In the genomic region with DNA sequence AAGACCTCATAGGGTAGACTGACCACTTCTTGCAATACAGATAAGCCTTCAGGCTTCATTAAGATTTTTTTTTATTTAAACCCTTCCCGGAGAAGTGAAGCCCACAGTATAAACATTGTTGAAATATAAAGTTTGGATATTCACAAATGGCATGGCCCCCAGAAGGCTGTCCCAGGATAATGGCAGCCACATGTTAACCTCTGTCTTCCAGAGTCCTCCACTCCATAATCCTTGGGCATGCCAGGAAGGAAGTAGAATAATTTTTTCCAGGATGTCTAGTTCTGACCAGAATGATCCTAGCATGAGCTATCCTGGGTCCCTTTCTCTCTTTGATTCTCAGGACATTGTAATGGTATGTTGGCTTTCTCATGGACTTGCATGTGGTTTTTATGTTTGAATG, we compare ENCODE assay signal across 9 mouse cellular contexts. TPM values are rescaled to one million over a fixed set of nuclear protein-coding genes. Genes with fewer than 3 reads are reported as not detected.
DNase-seq lines count a peak whose midpoint lies in the region; ATAC-seq and TF ChIP-seq lines count a peak whose summit lies in the region.
"Had no signal": no experiment of that assay in that cellular context is flagged by ENCODE, and none has a peak within 500 bp of the region (broad histone marks: within the 10 kb centered on the region; RNA-seq: fewer than 3 reads in every experiment).

No protein-coding gene starts in this region.

- WGBS in kidney, embryonic 16.5 days, result 42% methylated on average over 1 of the region's 1 CpGs
- WGBS in hindbrain, postnatal 0 days, result 71% methylated on average over 1 of the region's 1 CpGs

- no peak for ATAC-seq in kidney, embryonic 16.5 days (ENCODE audit: low FRiP score, low TSS enrichment)
- ATAC-seq in hindbrain, postnatal 0 days, result no peak

- H3K36me3 ChIP-seq in kidney, embryonic 16.5 days (ENCODE audit: insufficient read depth, low read length), result peaks cover 14% of the 10 kb centered on the region
- no peaks in the 10 kb centered on the region for H3K36me3 ChIP-seq in hindbrain, postnatal 0 days (ENCODE audit: insufficient read depth, low read length)
- H3K36me3 ChIP-seq: midbrain, embryonic 12.5 days had no signal

- H3K9ac ChIP-seq in kidney, embryonic 16.5 days (replicated peaks; ENCODE audit: low read length), result 0 out of 2 replicates have a peak overlapping the region, but pooled peaks have one; percentile 19
- H3K9ac ChIP-seq in hindbrain, postnatal 0 days (replicated peaks; ENCODE audit: low read length), result no peak overlapping the region
- H3K9ac ChIP-seq: midbrain, embryonic 12.5 days had no signal

- no peak for TF ChIP-seq CTCF in hindbrain, postnatal 0 days (IDR thresholded peaks at IDR 0.05; ENCODE audit: low read depth)

- peak overlapping the region; percentile 12 for H3K4me3 ChIP-seq in kidney, embryonic 16.5 days (ENCODE audit: low read length)
- no peak overlapping the region for H3K4me3 ChIP-seq in brown adipose tissue, adult 24 weeks (ENCODE audit: insufficient read depth, low read depth, low read length)
- H3K4me3 ChIP-seq in hindbrain, postnatal 0 days (ENCODE audit: low read length), result no peak overlapping the region
- H3K4me3 ChIP-seq: midbrain, embryonic 12.5 days had no signal

- no peak for DNase-seq in kidney, adult 9 months
- DNase-seq in Muller cell, postnatal 12 days (ENCODE audit: inconsistent ontology term), result peak; percentile 22
- no peak for DNase-seq in hindbrain, postnatal 0 days (ENCODE audit: low spot score)
- no peak for DNase-seq in urinary bladder, postnatal 14 days (ENCODE audit: low spot score)
- DNase-seq in B cell, adult 2 months, result no peak
- DNase-seq in adrenal gland, postnatal 25 days, result no peak

- H3K4me2 ChIP-seq in kidney, embryonic 16.5 days (replicated peaks; ENCODE audit: low read depth, low read length), result peak overlapping the region; percentile 41
- peak overlapping the region; percentile 94; the same call in 1 of the 2 replicates for H3K4me2 ChIP-seq in hindbrain, postnatal 0 days (ENCODE audit: low read depth, low read length)

- H3K9me3 ChIP-seq in kidney, embryonic 16.5 days (ENCODE audit: low read length), result no peaks in the 10 kb centered on the region
- H3K9me3 ChIP-seq in hindbrain, postnatal 0 days (ENCODE audit: low read length), result no peaks in the 10 kb centered on the region
- H3K9me3 ChIP-seq: midbrain, embryonic 12.5 days had no signal

- H3K4me1 ChIP-seq in kidney, embryonic 16.5 days (ENCODE audit: insufficient read depth, low read length), result peaks cover 55% of the 10 kb centered on the region
- peaks cover 20% of the 10 kb centered on the region for H3K4me1 ChIP-seq in brown adipose tissue, adult 24 weeks (ENCODE audit: control insufficient read depth, insufficient read depth, insufficient read length, low read length)
- H3K4me1 ChIP-seq in hindbrain, postnatal 0 days (ENCODE audit: insufficient read depth, low read length), result peaks cover 11% of the 10 kb centered on the region

- H3K27ac ChIP-seq in kidney, embryonic 16.5 days (ENCODE audit: low read length), result peak overlapping the region; percentile 76
- H3K27ac ChIP-seq in brown adipose tissue, adult 24 weeks (replicated peaks; ENCODE audit: low read depth, low read length), result peak overlapping the region; percentile 90
- no peak overlapping the region for H3K27ac ChIP-seq in hindbrain, postnatal 0 days
- H3K27ac ChIP-seq: midbrain, embryonic 12.5 days had no signal

- no peaks in the 10 kb centered on the region for H3K27me3 ChIP-seq in kidney, embryonic 16.5 days (ENCODE audit: insufficient read depth, low read length)
- no peaks in the 10 kb centered on the region for H3K27me3 ChIP-seq in hindbrain, postnatal 0 days (ENCODE audit: insufficient read depth, low read length)

RNA-seq across cellular contexts. Expression of gene Dusp6, which starts 4.6 kb away (rescaled TPM):
- 87.9 and 95.9 TPM in 2 replicates for polyA plus RNA-seq in kidney, embryonic 16.5 days (2015; fragmentation: Nextera tagmentation; extraction: Ambion mirVana)
- 47.6 and 47.7 TPM in 2 replicates for polyA plus RNA-seq in brown adipose tissue, adult 24 weeks (2012; ENCODE audit: insufficient read depth, insufficient read length, missing spikeins)
- 65.3 and 74.0 TPM in 2 replicates for total RNA-seq in hindbrain, postnatal 0 days (2014; rRNA removed)
- polyA plus RNA-seq in hindbrain, postnatal 0 days (2015; fragmentation: Nextera tagmentation; extraction: Ambion mirVana), result 32.5 and 35.2 TPM in 2 replicates
- total RNA-seq in adrenal gland, postnatal 25 days (2021), result 101 and 136 TPM in 2 replicates
